In the genomic region with DNA sequence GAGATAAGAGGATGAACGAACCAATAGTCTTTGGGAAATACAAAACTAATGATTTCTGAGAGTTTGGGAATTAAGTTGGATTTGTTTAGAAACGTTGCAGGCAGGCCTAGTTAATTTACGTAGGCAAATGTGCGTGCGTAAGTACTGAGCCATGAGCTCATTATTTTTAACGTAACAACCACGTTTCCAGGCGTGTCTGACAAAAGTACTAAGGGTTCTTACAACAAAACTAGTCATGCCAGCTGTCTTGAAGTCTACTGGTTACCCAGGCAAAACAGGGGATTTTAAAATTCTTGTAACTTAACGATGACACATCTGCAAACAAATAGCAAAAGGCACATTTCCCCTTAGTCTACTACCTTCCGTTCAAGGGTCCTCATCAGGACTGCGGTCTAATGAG, we compare ENCODE assay signal across 8 mouse cellular contexts. TPM values are rescaled to one million over a fixed set of nuclear protein-coding genes. Genes with fewer than 3 reads are reported as not detected.
DNase-seq lines count a peak whose midpoint lies in the region; ATAC-seq lines count a peak whose summit lies in the region.

No protein-coding gene starts in this region.

- peaks cover 33% of the 10 kb centered on the region for H3K27me3 ChIP-seq in kidney, embryonic 14.5 days (ENCODE audit: control insufficient read depth, insufficient read depth, low read length)
- H3K27me3 ChIP-seq in forebrain, embryonic 15.5 days, result peaks cover 21% of the 10 kb centered on the region; the same call in 1 of the 2 replicates

- 0 out of 2 replicates have a peak overlapping the region, but pooled peaks have one; percentile 13 for H3K9ac ChIP-seq in kidney, embryonic 14.5 days (ENCODE audit: low read depth, low read length)
- H3K9ac ChIP-seq in forebrain, embryonic 15.5 days (replicated peaks), result peak overlapping the region; percentile 40

- H3K36me3 ChIP-seq in kidney, embryonic 14.5 days (ENCODE audit: control insufficient read depth, insufficient read depth, low read length), result no peaks in the 10 kb centered on the region
- no peaks in the 10 kb centered on the region for H3K36me3 ChIP-seq in forebrain, embryonic 15.5 days

- H3K9me3 ChIP-seq in kidney, embryonic 14.5 days (ENCODE audit: control insufficient read depth, low read length), result no peaks in the 10 kb centered on the region
- H3K9me3 ChIP-seq in forebrain, embryonic 15.5 days, result no peaks in the 10 kb centered on the region

- WGBS in kidney, embryonic 14.5 days, result 6% methylated on average over 11 of the region's 11 CpGs
- WGBS in forebrain, embryonic 15.5 days, result 4% methylated on average over 11 of the region's 11 CpGs

- H3K27ac ChIP-seq in kidney, embryonic 14.5 days (ENCODE audit: low read depth, low read length), result no peak overlapping the region
- H3K27ac ChIP-seq in forebrain, embryonic 15.5 days (replicated peaks), result no peak overlapping the region

- H3K4me2 ChIP-seq in kidney, embryonic 14.5 days (replicated peaks; ENCODE audit: low read depth, low read length), result peak overlapping the region; percentile 91
- peak overlapping the region; percentile 63 for H3K4me2 ChIP-seq in forebrain, embryonic 15.5 days (replicated peaks)

- ATAC-seq in kidney, embryonic 14.5 days (ENCODE audit: low FRiP score, low TSS enrichment), result no peak
- ATAC-seq in forebrain, embryonic 15.5 days (replicated peaks), result no peak

- DNase-seq in kidney, postnatal 10 days, result no peak
- DNase-seq in MN1 (ENCODE audit: low spot score), result peak; percentile 66
- DNase-seq in mesoderm, embryonic 11.5 days (ENCODE audit: low read depth, low spot score), result peak; percentile 12
- no peak for DNase-seq in thymus, postnatal 25 days
- no peak for DNase-seq in adrenal gland, adult 2 months
- DNase-seq in layer of hippocampus, adult 11-12 months (ENCODE audit: low spot score), result no peak

- no peaks in the 10 kb centered on the region for H3K4me1 ChIP-seq in kidney, embryonic 14.5 days (ENCODE audit: control insufficient read depth, insufficient read depth, low read length)
- H3K4me1 ChIP-seq in forebrain, embryonic 15.5 days, result peaks cover 27% of the 10 kb centered on the region

- peak overlapping the region; percentile 69 for H3K4me3 ChIP-seq in kidney, embryonic 14.5 days (ENCODE audit: low read length)
- H3K4me3 ChIP-seq in forebrain, embryonic 15.5 days, result peak overlapping the region; percentile 46

RNA-seq across cellular contexts. Expression of gene Fcgr4, which starts 15.5 kb away (rescaled TPM):
- polyA plus RNA-seq in kidney, embryonic 14.5 days (2014; fragmentation: Nextera tagmentation; extraction: Ambion mirVana), result 0.97 and 1.0 TPM in 2 replicates
- 0.34 and 0.36 TPM in 2 replicates for polyA plus RNA-seq in forebrain, embryonic 15.5 days (2015; fragmentation: Nextera tagmentation; extraction: Ambion mirVana)
- total RNA-seq in adrenal gland, adult 2 months (2021), result 1 to 10 TPM; 5.1 to 6.9 TPM
- 1.6 and 2.0 TPM in 2 replicates for polyA plus RNA-seq in adrenal gland, adult 2 months (2012; rRNA removed)

RNA-seq across cellular contexts. Expression of gene Fcgr3, which starts 30.5 kb away (rescaled TPM):
- 7.0 and 7.9 TPM in 2 replicates for polyA plus RNA-seq in kidney, embryonic 14.5 days (2014; fragmentation: Nextera tagmentation; extraction: Ambion mirVana)
- 8.7 and 8.8 TPM in 2 replicates for polyA plus RNA-seq in forebrain, embryonic 15.5 days (2015; fragmentation: Nextera tagmentation; extraction: Ambion mirVana)
- 10 to 100 TPM; 16.4 to 17.7 TPM for total RNA-seq in adrenal gland, adult 2 months (2021)
- 5.4 and 5.5 TPM in 2 replicates for polyA plus RNA-seq in adrenal gland, adult 2 months (2012; rRNA removed)

RNA-seq across cellular contexts. Expression of gene Fcgr2b, which starts 57.9 kb away (rescaled TPM):
- polyA plus RNA-seq in kidney, embryonic 14.5 days (2014; fragmentation: Nextera tagmentation; extraction: Ambion mirVana), result 1.3 and 1.4 TPM in 2 replicates
- 1.0 and 1.1 TPM in 2 replicates for polyA plus RNA-seq in forebrain, embryonic 15.5 days (2015; fragmentation: Nextera tagmentation; extraction: Ambion mirVana)
- 1 to 10 TPM; 7.6 to 8.3 TPM for total RNA-seq in adrenal gland, adult 2 months (2021)
- polyA plus RNA-seq in adrenal gland, adult 2 months (2012; rRNA removed), result 4.0 and 4.2 TPM in 2 replicates

Comparison
In these comparisons a context has a peak if more than half of its experiments do, and no peak if none do; other contexts are left out.
1. DNase-seq: peak in MN1 (single experiment) and mesoderm, embryonic 11.5 days (single experiment); none in kidney, postnatal 10 days (single experiment), thymus, postnatal 25 days (single experiment), adrenal gland, adult 2 months (single experiment) and layer of hippocampus, adult 11-12 months (single experiment).